Comparison of ENCODE assay signal across 10 mouse cellular contexts in the genomic region with DNA sequence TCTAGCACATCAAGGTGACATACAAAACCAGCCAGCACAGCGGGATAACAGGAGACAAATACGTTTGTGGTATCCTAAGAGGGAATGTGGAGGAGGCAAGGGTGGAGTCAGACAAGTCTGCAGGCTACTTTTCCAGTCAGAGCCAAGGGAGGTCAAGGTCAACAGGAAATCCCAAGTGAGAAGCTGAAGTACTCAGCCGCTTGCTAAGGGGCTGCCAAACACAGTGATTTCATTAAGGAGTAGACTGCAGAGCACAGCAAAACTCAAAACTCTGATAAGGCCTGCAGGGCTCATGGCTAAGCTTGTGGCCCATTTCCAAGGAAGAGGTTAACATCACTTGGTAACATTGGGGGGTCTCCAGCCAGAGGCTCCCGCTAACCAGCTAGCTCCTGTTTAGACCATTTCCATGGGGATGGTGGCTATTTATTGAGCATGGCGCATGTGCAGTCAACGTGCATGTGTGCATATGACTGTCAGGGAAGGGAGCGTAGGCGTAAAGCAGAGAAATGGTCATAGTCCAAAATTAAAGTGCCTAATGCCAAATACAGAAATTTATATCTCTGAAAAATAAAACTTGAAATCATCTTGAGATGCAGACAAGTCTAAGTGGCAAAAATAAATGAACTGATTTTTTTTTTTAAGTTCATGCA.
DNase-seq lines count a peak whose midpoint lies in the region; TF ChIP-seq lines count a peak whose summit lies in the region.
"Had no signal": no experiment of that assay in that cellular context is flagged by ENCODE, and none has a peak within 500 bp of the region (broad histone marks: within the 10 kb centered on the region; RNA-seq: fewer than 3 reads in every experiment).

No protein-coding gene starts in this region.

- H3K36me3 ChIP-seq in heart, adult 2 months (ENCODE audit: control insufficient read depth, insufficient read depth, low read length) = no peaks in the 10 kb centered on the region
- H3K36me3 ChIP-seq in limb, embryonic 10.5 days = no peaks in the 10 kb centered on the region
- H3K36me3 ChIP-seq: midbrain, embryonic 12.5 days had no signal

- TF ChIP-seq CTCF in heart, adult 2 months (IDR thresholded peaks at IDR 0.05) = no peak

- peak; percentile 34 to 36 for DNase-seq in frontal cortex, adult 2 months (ENCODE audit: extremely low spot score in 1 of 2, low spot score in 1 of 2)
- no peak for DNase-seq in frontal cortex, postnatal 14 days (ENCODE audit: low spot score in 2 of 2)
- DNase-seq in 3T3-L1 (ENCODE audit: low read depth, low spot score) = peak; percentile 96
- peak; percentile 33 to 70 for DNase-seq in heart, adult 2 months
- DNase-seq in limb, embryonic 10.5 days (ENCODE audit: low spot score) = no peak
- DNase-seq in c-Kit-positive CD71-positive TER-119-positive erythroid progenitor cells, embryonic 14.5 days (ENCODE audit: low spot score) = no peak
- no peak for DNase-seq in neural tube, embryonic 10.5 days (ENCODE audit: extremely low spot score, low spot score)
- no peak for DNase-seq in gastrocnemius, postnatal 14 days

- TF ChIP-seq EP300 in heart, adult 2 months (IDR thresholded peaks at IDR 0.05; ENCODE audit: insufficient read depth, low read depth, low read length) = 0 out of 2 replicates have a peak, but pooled peaks have one; percentile 6

- TF ChIP-seq POLR2A in heart, adult 2 months (IDR thresholded peaks at IDR 0.05; ENCODE audit: insufficient read depth, low read depth, low read length) = no peak

- no peaks in the 10 kb centered on the region for H3K27me3 ChIP-seq in heart, adult 2 months (ENCODE audit: control insufficient read depth, insufficient read depth, low read length)
- no peaks in the 10 kb centered on the region for H3K27me3 ChIP-seq in limb, embryonic 10.5 days (ENCODE audit: low read depth, poor library complexity, severe bottlenecking)
- H3K27me3 ChIP-seq: midbrain, embryonic 12.5 days had no signal

- no peak overlapping the region; the same call in 1 of the 2 replicates for H3K27ac ChIP-seq in heart, adult 2 months
- peak overlapping the region; percentile 50; the same call in 1 of the 2 replicates for H3K27ac ChIP-seq in limb, embryonic 10.5 days
- H3K27ac ChIP-seq: hindbrain, embryonic 14.5 days; midbrain, embryonic 12.5 days had no signal

- H3K4me3 ChIP-seq in heart, adult 2 months = no peak overlapping the region
- no peak overlapping the region for H3K4me3 ChIP-seq in limb, embryonic 10.5 days
- H3K4me3 ChIP-seq: midbrain, embryonic 12.5 days had no signal

- no peak overlapping the region for H3K9ac ChIP-seq in heart, adult 2 months (ENCODE audit: low read depth, low read length)
- H3K9ac ChIP-seq: hindbrain, embryonic 14.5 days; midbrain, embryonic 12.5 days had no signal

- no peaks in the 10 kb centered on the region for H3K9me3 ChIP-seq in limb, embryonic 10.5 days (replicated peaks)
- H3K9me3 ChIP-seq: midbrain, embryonic 12.5 days had no signal

- intact Hi-C loops in heart, adult 2 months (cut with DNase I) = no loop called here
- intact Hi-C loops in gastrocnemius, postnatal 14 days (cut with DNase I; ENCODE audit: low total_unique reads) = no loop called here

- no peaks in the 10 kb centered on the region for H3K79me2 ChIP-seq in heart, adult 2 months (replicated peaks; ENCODE audit: control insufficient read depth, insufficient read depth, low read length)

- WGBS in heart, adult 2 months = 51% methylated on average over 8 of the region's 8 CpGs
- 76% methylated on average over 8 of the region's 8 CpGs for WGBS in limb, embryonic 10.5 days

- peaks cover 11% of the 10 kb centered on the region for H3K4me1 ChIP-seq in heart, adult 2 months (ENCODE audit: control insufficient read depth, insufficient read depth, low read length)
- H3K4me1 ChIP-seq in limb, embryonic 10.5 days = peaks cover 12% of the 10 kb centered on the region
- H3K4me1 ChIP-seq: midbrain, embryonic 12.5 days had no signal

Comparison
In these comparisons a context has a peak if more than half of its experiments do, and no peak if none do; other contexts are left out.
1. DNase-seq: peak in frontal cortex, adult 2 months (2 of 2), 3T3-L1 (single experiment) and heart, adult 2 months (2 of 2); none in frontal cortex, postnatal 14 days (0 of 2), limb, embryonic 10.5 days (single experiment), c-Kit-positive CD71-positive TER-119-positive erythroid progenitor cells, embryonic 14.5 days (single experiment), neural tube, embryonic 10.5 days (single experiment) and gastrocnemius, postnatal 14 days (single experiment).